Mouse (Mus musculus): ENCODE data around the gene OR5BS1P.

DNA sequence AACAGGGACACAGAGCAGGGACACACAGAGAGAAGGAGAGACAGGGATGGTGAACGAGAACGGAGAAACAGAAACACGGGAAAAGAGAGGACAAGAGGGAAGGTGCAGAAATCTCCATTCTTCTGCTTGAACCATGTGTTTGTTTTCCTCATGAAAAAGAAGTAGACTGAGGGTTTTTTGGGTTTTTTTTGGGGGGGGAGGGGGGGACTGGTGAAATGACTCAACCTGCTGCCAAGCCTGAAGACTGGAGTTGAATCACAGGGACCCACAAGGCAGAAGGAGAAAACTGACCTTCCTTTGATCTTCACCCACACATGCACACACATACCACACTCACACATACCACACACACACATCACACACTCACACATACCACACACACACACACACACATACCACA lies 33.6 kb downstream of the OR5BS1P start:
- TF ChIP-seq CTCF (IDR thresholded peaks at IDR 0.05; ENCODE audit: control insufficient read depth, insufficient read depth, insufficient read length), result no peak
- TF ChIP-seq MAX (IDR thresholded peaks at IDR 0.05), result no peak
- no peak for TF ChIP-seq USF1 (IDR thresholded peaks at IDR 0.05; ENCODE audit: low read depth)

Measured in C2C12 (cell line).